In the genomic region with DNA sequence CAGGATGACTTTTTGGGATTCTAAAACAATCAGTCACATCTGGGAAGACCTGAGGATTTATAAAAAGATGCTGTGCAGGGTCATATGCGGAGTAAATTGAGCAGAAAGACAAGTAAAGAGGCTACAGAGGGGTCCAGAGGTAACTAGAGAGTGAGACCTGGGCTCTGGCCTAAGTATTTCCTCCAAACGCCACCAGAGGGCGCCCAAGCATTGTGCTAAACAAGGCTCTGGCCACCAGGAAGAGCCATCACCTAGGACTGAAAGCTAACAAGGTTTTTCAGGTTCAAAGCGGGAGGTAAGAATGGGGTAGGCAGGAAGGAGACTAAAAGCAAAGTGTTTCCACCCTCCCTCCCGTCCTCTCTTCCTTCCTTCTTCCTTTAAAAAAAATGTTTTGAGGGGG, we compare ENCODE assay signal across 8 mouse cellular contexts. TPM values are rescaled to one million over a fixed set of nuclear protein-coding genes. Genes with fewer than 3 reads are reported as not detected.
DNase-seq lines count a peak whose midpoint lies in the region; ATAC-seq lines count a peak whose summit lies in the region.

No protein-coding gene starts in this region.

- no peak overlapping the region for H3K9ac ChIP-seq in intestine, embryonic 15.5 days
- H3K9ac ChIP-seq in limb, embryonic 13.5 days = no peak overlapping the region

- DNase-seq in 3T3-L1 (ENCODE audit: low read depth, low spot score) = peak; percentile 90
- peak; percentile 86 for DNase-seq in adipocyte (ENCODE audit: low spot score)
- DNase-seq in cerebellum, postnatal 4 days (ENCODE audit: low spot score in 2 of 2) = peak; percentile 73 to 86
- DNase-seq in gastrocnemius, postnatal 10 days = peak; percentile 87
- DNase-seq in naive thymus-derived CD4-positive, alpha-beta T cell, adult 2 months (ENCODE audit: low read depth) = peak; percentile 87
- peak; percentile 94 for DNase-seq in splenic B cell, adult 2 months (ENCODE audit: low read depth, low spot score)

- H3K4me1 ChIP-seq in intestine, embryonic 15.5 days (replicated peaks) = 0 out of 2 replicates have a peak, but pooled peaks cover 2% of the 10 kb centered on the region
- no peaks in the 10 kb centered on the region for H3K4me1 ChIP-seq in limb, embryonic 13.5 days

- peak; percentile 75 for ATAC-seq in intestine, embryonic 15.5 days
- ATAC-seq in limb, embryonic 13.5 days (ENCODE audit: low FRiP score, low read depth) = peak; percentile 60; the same call in 1 of the 2 replicates

- H3K4me2 ChIP-seq in intestine, embryonic 15.5 days (replicated peaks) = no peak overlapping the region
- no peak overlapping the region for H3K4me2 ChIP-seq in limb, embryonic 13.5 days (replicated peaks)

- H3K9me3 ChIP-seq in intestine, embryonic 15.5 days = no peaks in the 10 kb centered on the region
- no peaks in the 10 kb centered on the region for H3K9me3 ChIP-seq in limb, embryonic 13.5 days

- no peak overlapping the region for H3K27ac ChIP-seq in intestine, embryonic 15.5 days
- H3K27ac ChIP-seq in limb, embryonic 13.5 days = no peak overlapping the region

- H3K36me3 ChIP-seq in intestine, embryonic 15.5 days = no peaks in the 10 kb centered on the region
- no peaks in the 10 kb centered on the region for H3K36me3 ChIP-seq in limb, embryonic 13.5 days
- no peaks in the 10 kb centered on the region for H3K36me3 ChIP-seq in splenic B cell, adult 2 months (ENCODE audit: control insufficient read depth, insufficient read depth, low read length, poor library complexity, severe bottlenecking)

- no peaks in the 10 kb centered on the region for H3K27me3 ChIP-seq in intestine, embryonic 15.5 days (replicated peaks)
- no peaks in the 10 kb centered on the region for H3K27me3 ChIP-seq in limb, embryonic 13.5 days
- no peaks in the 10 kb centered on the region for H3K27me3 ChIP-seq in splenic B cell, adult 2 months (ENCODE audit: control insufficient read depth, insufficient read depth, low read length, poor library complexity, severe bottlenecking)

- no peak overlapping the region for H3K4me3 ChIP-seq in intestine, embryonic 15.5 days (replicated peaks)
- H3K4me3 ChIP-seq in limb, embryonic 13.5 days = no peak overlapping the region

- WGBS in intestine, embryonic 15.5 days = 3% methylated on average over 5 of the region's 5 CpGs
- WGBS in limb, embryonic 13.5 days = 2% methylated on average over 5 of the region's 5 CpGs

RNA-seq across cellular contexts. Expression of gene Spock2, which starts 42.1 kb away (rescaled TPM):
- 1 to 10 TPM; 4.6 to 6.2 TPM for total RNA-seq in gastrocnemius, postnatal 10 days (2021)
- 3.7 and 4.2 TPM in 2 replicates for polyA plus RNA-seq in intestine, embryonic 15.5 days (2015; fragmentation: Nextera tagmentation; extraction: Ambion mirVana)
- polyA plus RNA-seq in limb, embryonic 13.5 days (2015; fragmentation: Nextera tagmentation; extraction: Ambion mirVana) = 6.1 and 7.2 TPM in 2 replicates
